Mouse (Mus musculus): ENCODE data around the gene Rad51d.

GRCm38 (mm10) chr11:82910250-82910649, 19.8 kb upstream of the Rad51d start, which contains the start of gene Unc45b:
- no peak for TF ChIP-seq CTCF (conservative IDR thresholded peaks at IDR 0.05; ENCODE audit: low read length)
- no peak for TF ChIP-seq POU5F1 (IDR thresholded peaks at IDR 0.05; ENCODE audit: borderline replicate concordance, low read length)
